Mouse (Mus musculus) layer of hippocampus, postnatal 25 days (tissue): ENCODE results near the gene Rhbdd3. TPM values are rescaled to one million over a fixed set of nuclear protein-coding genes. Genes with fewer than 3 reads are reported as not detected.

ENCODE experiments used
- DNase-seq, 2 experiments: peaks; one replicate each; pipeline ENCODE4 v3.0.0; 2022; ENCODE audit warnings: mixed read lengths in 2 of 2, low spot score in 1 of 2; ENCODE audit errors: extremely low spot score in 1 of 2
- total RNA-seq, 2 experiments: library from RNA; stranded (reverse); gene quantifications; 2 replicates each; pipeline ENCODE4 v1.2.3; 2021

Rhbdd3 gene
- total RNA-seq = 10 to 100 TPM; 20.7 to 23.6 TPM

GRCm38 (mm10) chr11:5098736-5099542, at the start of gene Rhbdd3, which contains the start of gene Ewsr1:
Rhbdd3 (plus strand) TSS chr11:5098926.
Ewsr1 (minus strand) TSS chr11:5099266.
- DNase-seq = peak; percentile 99 to 100

DNA sequence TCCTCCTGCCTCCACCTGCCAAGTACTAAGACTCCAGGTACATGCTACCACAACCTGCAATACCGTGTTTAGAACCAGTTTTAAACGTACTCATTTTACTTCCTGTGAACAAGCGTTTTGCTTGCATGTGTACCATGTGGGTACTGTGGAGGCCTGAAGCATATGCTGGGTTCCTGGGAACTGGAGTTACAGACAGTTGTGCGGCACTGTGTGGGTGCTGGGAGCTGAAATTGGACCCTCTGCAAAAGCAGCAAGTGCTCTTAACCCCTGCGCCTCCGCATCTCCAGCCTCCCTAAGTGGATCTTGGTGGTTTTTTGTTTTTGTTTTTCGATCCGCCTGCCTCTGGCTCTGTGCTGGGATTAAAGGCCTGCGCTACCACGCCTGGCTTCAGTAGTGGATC, 47.1 kb upstream of the Rhbdd3 start:
- no peak for DNase-seq

DNA sequence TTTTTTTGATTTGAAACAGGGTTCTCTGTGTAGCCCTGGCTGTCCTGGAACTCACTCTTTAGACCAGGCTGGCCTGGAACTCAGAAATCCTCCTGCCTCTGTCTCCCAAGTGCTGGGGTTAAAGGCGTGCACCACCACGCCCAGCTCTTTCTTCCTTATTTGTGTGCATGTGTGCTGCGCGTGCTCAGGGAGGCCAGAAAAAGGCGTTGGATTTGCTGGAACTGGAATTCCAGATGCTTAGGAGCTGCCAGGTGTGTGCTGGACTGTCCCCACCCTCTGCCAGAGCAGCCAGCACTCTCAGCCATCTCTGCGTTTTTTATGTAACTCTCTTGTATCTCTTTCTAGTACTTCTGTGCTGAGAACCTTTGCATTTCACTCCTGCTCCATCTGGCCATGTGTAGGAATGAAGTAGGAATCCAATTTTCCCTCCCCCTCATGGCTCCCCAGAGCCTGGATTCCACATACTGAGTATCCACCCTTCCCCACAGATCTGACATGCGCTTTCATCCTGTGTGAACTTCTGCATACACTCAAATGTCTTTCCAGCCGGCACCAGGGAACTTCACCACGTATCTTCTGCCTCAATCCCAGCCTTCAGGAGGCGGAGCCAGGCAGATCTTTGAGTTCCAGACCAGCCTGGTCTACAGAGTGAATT, 46.4 kb upstream of the Rhbdd3 start:
- no peak for DNase-seq

GRCm38 (mm10) chr11:5054151-5054550, 44.6 kb upstream of the Rhbdd3 start:
- DNase-seq = no peak

- no peak for DNase-seq
Observed at GRCm38 (mm10) chr11:5054874-5055273, 43.9 kb upstream of the Rhbdd3 start.

DNA sequence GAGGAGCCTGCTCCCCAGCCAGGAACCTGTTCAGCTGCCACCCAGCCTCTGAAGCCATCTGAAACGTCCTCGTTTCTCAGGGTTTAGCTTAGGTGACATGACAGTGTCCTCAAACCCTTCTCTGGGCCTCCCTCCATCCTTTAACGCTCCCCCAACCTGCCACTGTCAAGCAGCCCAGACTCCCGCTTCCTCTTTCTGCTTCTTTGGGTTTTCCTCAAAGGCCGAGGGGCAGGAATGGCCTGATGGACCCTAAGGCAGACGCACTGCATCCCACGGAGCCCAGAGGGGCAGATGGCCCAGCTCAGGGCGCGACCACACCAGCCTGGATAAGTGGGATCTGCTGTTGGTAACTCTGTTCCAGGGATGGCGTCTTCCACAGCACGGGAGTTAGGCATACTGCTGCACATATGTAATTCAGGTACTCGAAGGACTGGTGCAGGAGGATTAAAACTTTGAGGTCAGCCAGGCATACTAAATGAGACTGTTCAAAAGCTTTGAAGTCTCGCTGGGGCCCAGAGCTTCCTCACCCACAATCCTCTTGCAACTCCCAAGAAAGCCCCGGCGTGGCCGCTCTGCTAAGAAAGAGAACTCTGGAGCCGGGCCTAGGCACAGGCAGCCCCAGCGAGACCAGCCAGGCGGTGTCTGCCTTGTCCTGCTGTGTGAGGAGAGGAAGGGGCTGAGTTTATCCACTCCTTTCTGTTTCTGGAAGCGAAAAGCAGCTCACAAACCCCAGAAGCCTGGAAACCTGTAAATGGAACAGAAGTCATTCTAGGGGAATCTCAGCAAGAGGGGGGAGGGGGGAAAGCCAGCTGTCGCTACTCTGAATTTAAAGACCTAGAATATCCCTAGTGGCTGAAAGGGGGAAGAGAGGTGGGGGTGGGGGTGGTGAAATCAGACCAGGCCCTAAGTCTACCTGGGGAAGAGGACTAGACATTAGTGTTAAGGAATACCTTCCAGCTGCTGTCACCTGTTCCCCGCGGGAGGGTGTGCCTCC, 42.5 kb upstream of the Rhbdd3 start:
- DNase-seq = no peak

DNA sequence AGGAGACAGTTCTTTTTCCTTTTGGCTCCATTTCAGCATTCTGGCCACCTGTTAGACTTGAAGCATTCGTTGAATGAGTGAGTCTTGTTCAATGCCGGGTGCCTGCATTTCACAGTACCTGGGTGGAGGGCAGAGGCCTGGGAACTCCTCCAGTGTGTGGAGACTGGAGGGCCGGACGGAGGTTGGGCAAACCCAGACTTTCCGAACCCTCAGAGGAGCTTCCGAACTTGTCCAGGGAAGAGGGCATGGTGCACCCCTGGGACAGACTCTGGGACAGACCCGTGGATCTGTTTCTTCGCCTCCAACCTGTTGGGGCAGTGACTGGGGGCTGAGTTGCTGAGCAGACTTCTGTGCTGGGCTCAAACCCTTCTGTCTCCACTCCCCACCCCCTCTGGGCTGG, 41.7 kb upstream of the Rhbdd3 start:
- no peak for DNase-seq

DNA sequence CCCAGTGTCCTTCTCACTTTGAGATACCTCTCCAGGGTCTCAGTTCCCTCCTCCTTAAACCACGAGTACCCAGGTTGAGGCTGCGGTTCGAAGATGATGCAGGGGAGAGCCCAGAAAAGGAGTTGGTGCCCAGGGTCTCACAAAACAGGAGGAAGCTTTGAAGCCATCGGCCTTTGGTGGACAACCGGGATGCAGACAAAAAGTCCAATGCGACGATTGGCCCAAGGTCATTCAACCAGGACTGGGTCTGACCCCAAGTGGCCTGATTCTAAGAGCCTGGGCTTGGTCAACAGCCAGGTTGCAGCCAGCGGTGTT, 41.2 kb upstream of the Rhbdd3 start:
- no peak for DNase-seq

DNA sequence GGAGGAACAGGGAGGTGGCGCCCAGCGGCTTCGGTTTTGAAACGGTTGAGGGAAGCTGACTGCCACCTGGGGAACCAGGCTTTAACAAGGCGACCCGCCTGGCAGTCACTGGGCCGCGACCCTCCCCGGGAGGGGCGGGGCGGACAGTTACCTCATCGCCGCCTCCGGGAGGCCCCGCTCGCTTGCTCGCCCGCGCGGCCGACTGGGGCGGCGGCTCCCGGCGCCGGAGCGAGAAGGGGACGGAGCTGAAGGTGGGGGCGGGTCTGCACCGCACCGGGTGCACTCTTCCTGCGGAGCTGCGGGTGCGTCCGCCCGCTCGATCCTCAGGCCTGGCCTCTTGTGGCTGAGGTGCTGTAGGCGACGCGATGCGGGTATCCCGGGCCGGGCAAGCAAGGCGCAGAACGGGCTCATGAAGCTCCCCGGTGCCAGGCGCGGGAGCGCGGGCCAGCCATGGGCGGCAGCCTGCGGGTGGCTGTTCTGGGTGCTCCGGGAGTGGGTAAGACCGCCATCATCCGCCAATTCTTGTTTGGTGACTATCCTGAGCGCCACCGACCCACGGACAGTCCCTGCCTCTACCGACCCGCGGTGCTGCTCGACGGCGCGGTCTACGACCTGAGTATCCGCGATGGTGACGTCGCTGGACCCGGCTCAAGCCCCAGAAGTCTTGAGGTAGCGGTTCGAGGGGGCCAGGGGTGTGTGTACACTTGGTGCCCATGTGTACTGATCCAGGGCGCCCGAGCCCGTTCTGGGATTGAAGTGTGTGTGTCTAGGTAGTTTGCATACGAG, 40.7 kb upstream of the Rhbdd3 start, which contains the start of gene Rasl10a:
Gene Rasl10a (plus strand): TSS at position 273 of the 786 bp plus-strand sequence.
- peak; percentile 24 to 57 for DNase-seq

- no peak for DNase-seq
Observed at GRCm38 (mm10) chr11:5058783-5059182, 39.9 kb upstream of the Rhbdd3 start.

GRCm38 (mm10) chr11:5059230-5059629, 39.5 kb upstream of the Rhbdd3 start:
- DNase-seq = peak in 1 of 2 experiments; percentile 31

GRCm38 (mm10) chr11:5059704-5060156, 39.0 kb upstream of the Rhbdd3 start:
- peak; percentile 58 to 64 for DNase-seq

- DNase-seq = no peak
Observed at GRCm38 (mm10) chr11:5060756-5061412, 37.8 kb upstream of the Rhbdd3 start.

DNA sequence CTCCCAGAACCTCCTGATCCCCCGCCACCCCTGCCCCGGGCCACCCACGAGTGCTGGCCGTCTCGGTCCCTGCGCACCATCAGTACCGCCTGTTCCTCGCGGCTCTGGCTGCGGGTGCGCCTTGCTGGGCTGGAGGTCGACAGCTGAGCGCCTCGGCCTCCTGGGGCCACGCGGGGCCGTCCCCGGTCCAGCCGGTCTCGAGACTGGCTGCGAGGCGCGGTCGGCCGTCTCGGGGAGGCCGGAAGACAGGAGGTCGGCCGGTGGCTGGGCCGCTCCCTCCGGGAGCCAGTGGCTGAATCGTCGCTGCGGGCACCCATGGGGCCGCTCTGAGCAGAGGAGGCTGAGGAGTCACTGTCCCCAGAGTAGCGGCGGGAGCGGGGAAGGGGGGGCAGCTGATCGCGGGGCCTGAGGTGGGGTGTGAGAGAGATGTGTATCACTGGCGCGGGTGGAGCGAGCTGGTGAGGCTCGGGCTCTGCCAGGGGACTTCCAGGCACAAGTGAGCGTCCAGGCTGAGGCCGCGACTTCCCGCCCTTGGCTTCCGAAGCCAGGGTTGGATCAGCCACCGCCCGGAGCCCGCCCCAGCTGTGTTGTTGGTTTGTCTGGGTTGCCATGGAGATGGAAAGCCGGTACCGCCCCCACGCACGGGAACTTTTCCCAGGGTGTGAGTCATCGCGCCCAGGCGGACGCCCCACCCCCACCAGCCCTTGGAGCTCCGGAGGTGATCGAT, 37.1 kb upstream of the Rhbdd3 start:
- peak; percentile 92 to 97 for DNase-seq

DNA sequence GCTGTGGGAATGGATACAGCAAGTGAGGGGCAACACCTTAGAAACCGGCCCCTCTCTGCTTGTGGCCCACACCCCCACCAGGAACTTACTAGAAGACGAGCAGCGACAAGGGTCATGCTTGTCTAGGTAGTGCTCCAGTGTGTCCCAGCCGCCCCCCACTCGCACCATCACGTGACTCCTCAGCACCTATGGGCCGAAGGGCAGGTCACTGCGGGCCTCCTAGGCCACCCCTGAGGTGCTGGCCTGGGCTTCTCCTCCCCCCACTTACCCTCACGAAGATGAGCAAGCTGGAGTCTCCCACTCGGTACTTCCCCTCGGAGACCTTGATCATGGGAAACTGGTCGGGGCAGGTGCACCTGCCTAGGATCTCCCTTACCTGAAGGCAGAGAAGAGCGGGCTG, 36.4 kb upstream of the Rhbdd3 start:
- DNase-seq = peak in 1 of 2 experiments; percentile 29

GRCm38 (mm10) chr11:5062860-5063505, 35.7 kb upstream of the Rhbdd3 start:
- no peak for DNase-seq

- no peak for DNase-seq
Observed at GRCm38 (mm10) chr11:5063561-5064281, 35.0 kb upstream of the Rhbdd3 start.
